Mouse (Mus musculus) erythroblast, embryonic 14.5 days (primary cell): ENCODE data around the gene Xcr1.

ENCODE experiments used
- GATA1 ChIP-seq: IDR thresholded peaks from 2 replicates; pipeline ENCODE4 v1.6.1; 2012; ENCODE audit warnings: low read length, inconsistent platforms, mixed read lengths
- TAL1 ChIP-seq: IDR thresholded peaks from 3 replicates; pipeline ENCODE4 v1.6.1; 2012; ENCODE audit warnings: low read length, inconsistent platforms, mixed read lengths

- TF ChIP-seq TAL1: no peak
- TF ChIP-seq GATA1: no peak
These were observed 56.6 kb downstream of the Xcr1 start for GRCm38 (mm10) chr9:123805241-123805640.
